Mouse (Mus musculus) liver, embryonic 11.5 days (tissue): ENCODE results near the gene Abca2. TPM values are rescaled to one million over a fixed set of nuclear protein-coding genes. Genes with fewer than 3 reads are reported as not detected.
"Not testable (repeated sequence)": the region's sequence is repeated elsewhere in the genome, so short reads cannot be mapped to it uniquely, and the experiment has no call there.

ENCODE experiments used
- ATAC-seq: fragments of 200-750 bp; cut with Nextera tagmentation; replicated peaks from 2 replicates; pipeline ENCODE4 v1.8.0; 2017; ENCODE audit warnings: moderate number of reproducible peaks, mild to moderate bottlenecking, moderate TSS enrichment, moderate library complexity; ENCODE audit not compliant: low FRiP score
- DNase-seq: peaks from one replicate; pipeline ENCODE4 v3.0.0-alpha.2; 2017; ENCODE audit warnings: low spot score
- H3K27ac ChIP-seq: fragments of 300-500 bp; sonication (generic); 2 replicates; pipeline ENCODE4 v1.5.1; 2014; ENCODE audit warnings: mild to moderate bottlenecking, low read depth, low read length, control low read depth
- H3K27me3 ChIP-seq: fragments of 300-500 bp; sonication (generic); replicated peaks from 2 replicates; pipeline ENCODE4 v1.6.1; 2014; ENCODE audit warnings: low read length, mixed read lengths; ENCODE audit not compliant: control insufficient read depth, insufficient read depth
- H3K36me3 ChIP-seq: fragments of 300-500 bp; sonication (generic); 2 replicates; pipeline ENCODE4 v1.6.1; 2014; ENCODE audit warnings: mild to moderate bottlenecking, low read length, moderate library complexity, mixed read lengths; ENCODE audit not compliant: control insufficient read depth, insufficient read depth
- H3K4me1 ChIP-seq: fragments of 300-500 bp; sonication (generic); replicated peaks from 2 replicates; pipeline ENCODE4 v1.6.1; 2014; ENCODE audit warnings: low read length, mixed read lengths; ENCODE audit not compliant: control insufficient read depth, insufficient read depth
- H3K4me2 ChIP-seq: fragments of 300-500 bp; sonication (generic); 2 replicates; pipeline ENCODE4 v1.6.1; 2014; ENCODE audit warnings: mild to moderate bottlenecking, control low read depth, moderate library complexity
- H3K4me3 ChIP-seq: fragments of 300-500 bp; sonication (generic); 2 replicates; pipeline ENCODE4 v1.5.1; 2014; ENCODE audit warnings: low read depth, low read length, control low read depth
- H3K9ac ChIP-seq: fragments of 300-500 bp; sonication (generic); 2 replicates; pipeline ENCODE4 v1.6.1; 2014; ENCODE audit warnings: low read depth, low read length, control low read depth
- H3K9me3 ChIP-seq: fragments of 300-500 bp; sonication (generic); 2 replicates; pipeline ENCODE4 v1.6.1; 2016; ENCODE audit warnings: low read length, inconsistent platforms, mixed read lengths; ENCODE audit not compliant: control insufficient read depth
- WGBS: fragments of 180-500 bp; shearing (Covaris S2); extraction: QIAGEN DNeasy Blood & Tissue Kit; methylation state at CpG from one replicate; pipeline ENCODE4 v1.1.7; 2014; 5-methylcytosine and 5-hydroxymethylcytosine counted together
- polyA plus RNA-seq: library from polyadenylated mRNA; unstranded; fragments of >200 nt; fragmentation: Nextera tagmentation; extraction: Ambion mirVana; gene quantifications from 2 replicates; pipeline ENCODE4 v1.2.1, GENCODE M21; 2014

The Abca2 gene
- polyA plus RNA-seq, 1 experiment from 2014 or later: 3.9 TPM

GRCm38 (mm10) chr2:25399051-25399450 lies 29.5 kb upstream of the Abca2 start, which contains the start of gene Npdc1:
Npdc1 (plus strand) TSS chr2:25399351.
- no peak within 1 kb of the TSS for H3K27ac ChIP-seq
- no peak for DNase-seq
- H3K4me1 ChIP-seq: peaks cover 5% of the 10 kb centered on the region
- H3K4me3 ChIP-seq: no peak within 1 kb of the TSS
- H3K27me3 ChIP-seq: peaks cover 93% of the 10 kb centered on the region
- no peaks in the 10 kb centered on the region for H3K9me3 ChIP-seq
- no peaks in the 10 kb centered on the region for H3K36me3 ChIP-seq
- H3K9ac ChIP-seq: no peak within 1 kb of the TSS
- no peak within 1 kb of the TSS for H3K4me2 ChIP-seq
- 59% methylated on average over 8 of the region's 8 CpGs for WGBS
- ATAC-seq: no peak

- no peak overlapping the region for H3K27ac ChIP-seq
- H3K9me3 ChIP-seq: no peaks in the 10 kb centered on the region
- 21% methylated on average over 16 of the region's 16 CpGs for WGBS
- DNase-seq: no peak
- ATAC-seq: no peak
- H3K36me3 ChIP-seq: no peaks in the 10 kb centered on the region
- H3K9ac ChIP-seq: no peak overlapping the region
- H3K4me3 ChIP-seq: no peak overlapping the region
- H3K4me1 ChIP-seq: peaks cover 5% of the 10 kb centered on the region
- peak overlapping the region; percentile 25; the same call in 1 of the 2 replicates for H3K4me2 ChIP-seq
- peaks cover 90% of the 10 kb centered on the region for H3K27me3 ChIP-seq
Observed at GRCm38 (mm10) chr2:25400291-25400690, 28.2 kb upstream of the Abca2 start.

DNA sequence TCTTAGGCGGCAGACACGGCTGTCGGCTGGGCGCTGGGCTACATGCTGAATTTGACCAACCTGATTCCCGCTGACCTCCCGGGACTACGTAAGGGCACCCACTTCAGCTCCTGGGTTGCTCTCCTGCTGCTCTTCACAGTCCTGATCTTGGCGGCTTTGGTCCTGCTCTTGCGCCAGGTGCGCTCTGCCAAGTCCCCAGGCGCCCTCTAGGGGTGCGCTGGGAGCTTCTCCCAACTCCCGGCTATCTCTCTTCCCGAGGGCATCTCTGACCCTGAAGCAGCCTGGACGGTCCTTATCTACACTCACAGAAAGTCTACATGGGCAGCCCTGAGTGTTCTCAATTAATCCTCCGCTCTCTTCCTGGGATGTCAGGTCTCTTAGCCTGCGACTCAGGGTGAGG lies 27.7 kb upstream of the Abca2 start:
- ATAC-seq (0 out of 2 replicates have a peak, but pooled peaks have one; percentile 29), DNase-seq (no peak)
- H3K27ac ChIP-seq: no peak overlapping the region
- 4% methylated on average over 17 of the region's 17 CpGs for WGBS
- H3K9me3 ChIP-seq: no peaks in the 10 kb centered on the region
- H3K4me3 ChIP-seq: no peak overlapping the region
- H3K9ac ChIP-seq: no peak overlapping the region
- peak overlapping the region; percentile 25; the same call in 1 of the 2 replicates for H3K4me2 ChIP-seq
- no peaks in the 10 kb centered on the region for H3K36me3 ChIP-seq
- H3K27me3 ChIP-seq: peaks cover 90% of the 10 kb centered on the region
- peaks cover 2% of the 10 kb centered on the region for H3K4me1 ChIP-seq

DNA sequence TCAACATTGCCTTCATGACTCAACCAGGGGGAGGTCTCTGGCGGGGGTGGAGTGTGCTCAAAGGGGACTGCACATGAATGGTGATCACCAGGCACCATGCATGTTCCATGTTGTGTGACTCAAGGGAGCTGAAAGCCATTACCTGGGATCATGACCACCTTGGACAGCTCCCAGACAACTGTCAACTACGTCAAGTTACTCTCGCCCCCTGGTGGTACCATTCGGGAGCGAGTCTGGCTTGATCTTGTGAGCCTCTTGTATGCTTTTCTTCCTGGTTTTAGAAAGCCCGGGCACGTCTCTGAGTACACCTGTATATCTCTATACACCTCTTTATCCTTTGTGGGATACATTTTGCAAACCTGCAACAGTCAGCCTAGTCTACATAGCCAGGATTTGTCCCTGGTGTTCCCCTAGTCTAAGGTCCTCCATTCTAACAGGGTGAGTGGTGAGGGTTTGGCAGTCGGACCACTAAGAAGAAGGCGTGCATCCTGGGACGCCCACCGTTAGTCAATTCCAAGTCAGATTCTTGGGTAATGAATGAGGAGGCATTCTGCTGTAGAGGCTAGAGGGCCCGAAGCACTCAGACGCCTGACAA lies 26.0 kb upstream of the Abca2 start:
- WGBS: 3% methylated on average over 13 of the region's 13 CpGs
- H3K9me3 ChIP-seq: no peaks in the 10 kb centered on the region
- no peaks in the 10 kb centered on the region for H3K4me1 ChIP-seq
- H3K27me3 ChIP-seq: peaks cover 78% of the 10 kb centered on the region
- peak overlapping the region; percentile 66 for H3K4me2 ChIP-seq
- DNase-seq: peak; percentile 80
- peak overlapping the region; percentile 53 for H3K4me3 ChIP-seq
- no peak overlapping the region for H3K27ac ChIP-seq
- no peaks in the 10 kb centered on the region for H3K36me3 ChIP-seq
- H3K9ac ChIP-seq: no peak overlapping the region
- ATAC-seq: no peak; the same call in 1 of the 2 replicates

DNA sequence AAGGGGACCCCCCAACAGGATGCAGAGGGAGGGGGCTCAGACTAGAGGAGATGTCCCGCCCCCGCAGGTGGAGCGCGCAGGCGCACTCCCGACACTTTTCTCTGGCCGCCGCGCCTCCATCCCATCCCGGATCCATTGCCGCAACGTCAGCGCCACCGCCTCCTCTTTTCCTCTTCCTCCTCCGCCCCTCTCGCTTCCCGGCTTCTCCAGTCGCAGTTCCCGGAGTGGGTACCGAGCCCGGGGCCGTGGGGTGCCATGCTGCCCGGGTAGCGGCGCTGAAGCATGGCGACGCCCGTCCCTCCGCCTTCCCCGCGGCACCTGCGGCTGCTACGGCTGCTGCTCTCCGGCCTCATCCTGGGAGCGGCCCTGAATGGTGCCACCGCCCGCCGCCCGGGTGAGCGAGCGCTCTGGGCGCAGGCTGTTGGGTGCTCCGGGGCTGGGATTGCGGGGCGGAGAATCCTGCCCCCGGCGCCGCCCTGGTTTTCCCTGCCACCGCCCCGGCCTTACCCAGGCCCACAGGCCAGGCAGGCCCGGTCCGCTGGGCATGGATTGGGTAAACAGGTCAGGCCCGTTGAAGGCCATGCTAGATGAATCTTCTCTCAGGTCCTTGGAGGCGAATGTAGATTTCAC lies 25.4 kb upstream of the Abca2 start:
- 2% methylated on average over 54 of the region's 54 CpGs for WGBS
- ATAC-seq: no peak
- peak overlapping the region; percentile 26; the same call in 1 of the 2 replicates for H3K9ac ChIP-seq

DNA sequence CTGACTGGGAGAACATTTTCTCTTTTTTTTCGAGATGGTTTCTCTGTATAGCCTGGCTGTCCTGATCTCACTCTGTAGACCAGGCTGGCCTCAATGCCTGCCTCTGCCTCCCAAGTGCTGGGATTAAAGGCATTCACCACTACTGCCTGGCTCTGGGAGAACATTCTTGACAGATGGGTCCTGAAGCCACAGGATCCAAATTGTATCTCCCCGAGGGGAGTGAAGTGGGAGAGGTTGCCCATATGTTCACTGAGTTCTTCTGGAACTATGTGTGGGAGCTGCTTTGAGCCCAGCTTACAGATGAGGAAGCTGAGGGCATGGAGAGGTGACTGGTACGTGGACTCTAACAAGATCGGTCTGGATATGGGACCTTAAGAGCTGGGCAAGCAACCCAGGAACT lies 24.5 kb upstream of the Abca2 start:
- Histone ChIP-seq H3K4me3 (no peak overlapping the region), H3K27me3 (peaks cover 64% of the 10 kb centered on the region), H3K9ac (no peak overlapping the region), H3K9me3 (no peaks in the 10 kb centered on the region), H3K27ac (no peak overlapping the region), H3K36me3 (no peaks in the 10 kb centered on the region), H3K4me2 (no peak overlapping the region), H3K4me1 (no peaks in the 10 kb centered on the region)
- 81% methylated on average over 4 of the region's 4 CpGs for WGBS
- ATAC-seq (no peak), DNase-seq (no peak)

More for the DNA sequence above, 25.4 kb upstream of the Abca2 start:
- peak overlapping the region; percentile 66 for H3K4me2 ChIP-seq
- peaks cover 72% of the 10 kb centered on the region for H3K27me3 ChIP-seq
- no peaks in the 10 kb centered on the region for H3K4me1 ChIP-seq
- no peak overlapping the region for H3K27ac ChIP-seq
- H3K36me3 ChIP-seq: no peaks in the 10 kb centered on the region
- DNase-seq: no peak
- H3K9me3 ChIP-seq: no peaks in the 10 kb centered on the region
- peak overlapping the region; percentile 53 for H3K4me3 ChIP-seq

GRCm38 (mm10) chr2:25408908-25409307 lies 19.6 kb upstream of the Abca2 start:
- Histone ChIP-seq H3K36me3 (no peaks in the 10 kb centered on the region), H3K9ac (no peak overlapping the region), H3K27ac (no peak overlapping the region), H3K4me1 (no peaks in the 10 kb centered on the region), H3K4me3 (no peak overlapping the region), H3K4me2 (no peak overlapping the region), H3K27me3 (peaks cover 27% of the 10 kb centered on the region), H3K9me3 (no peaks in the 10 kb centered on the region)
- DNase-seq (no peak), ATAC-seq (no peak)
- WGBS: 70% methylated on average over 10 of the region's 10 CpGs

DNA sequence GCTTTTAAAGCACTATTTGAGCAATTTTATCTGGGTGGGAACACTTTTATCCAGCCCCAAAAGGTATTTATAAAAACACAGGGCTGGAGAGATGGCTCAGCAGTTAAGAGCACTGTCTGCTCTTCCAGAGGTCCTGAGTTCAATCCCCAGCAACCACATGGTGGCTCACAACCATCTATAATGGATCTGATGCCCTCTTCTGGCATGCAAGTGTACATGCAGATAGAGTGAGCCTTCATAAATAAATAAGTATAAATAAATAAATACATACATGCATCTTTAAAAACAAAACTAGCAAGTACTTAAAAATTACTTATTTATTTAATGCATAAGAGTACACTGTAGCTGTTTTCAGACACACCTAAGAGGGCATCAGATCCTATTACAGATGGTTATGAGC lies 15.1 kb upstream of the Abca2 start:
- ATAC-seq, DNase-seq: not testable (repeated sequence)

GRCm38 (mm10) chr2:25417426-25417825 lies 11.1 kb upstream of the Abca2 start:
- no peaks in the 10 kb centered on the region for H3K36me3 ChIP-seq
- no peak for ATAC-seq
- WGBS: 48% methylated on average over 3 of the region's 3 CpGs

More for the DNA sequence above, 15.1 kb upstream of the Abca2 start:
- not testable (repeated sequence) for H3K27me3 ChIP-seq, H3K9ac ChIP-seq, H3K36me3 ChIP-seq, H3K4me1 ChIP-seq, H3K4me2 ChIP-seq, H3K4me3 ChIP-seq, H3K27ac ChIP-seq, H3K9me3 ChIP-seq

More at GRCm38 (mm10) chr2:25417426-25417825, 11.1 kb upstream of the Abca2 start:
- H3K27ac ChIP-seq: no peak overlapping the region
- no peak overlapping the region for H3K4me2 ChIP-seq
- H3K9ac ChIP-seq: no peak overlapping the region
- H3K4me3 ChIP-seq: no peak overlapping the region
- no peaks in the 10 kb centered on the region for H3K27me3 ChIP-seq
- H3K4me1 ChIP-seq: peaks cover under 1% of the 10 kb centered on the region; the same call in 1 of the 2 replicates
- no peaks in the 10 kb centered on the region for H3K9me3 ChIP-seq
- DNase-seq: no peak
